Mouse (Mus musculus) bone marrow, adult 2 months (tissue): Measurements from ENCODE around the gene Abca17.

Experiments
- CTCF ChIP-seq: fragments of 200-500 bp; IDR thresholded peaks from 2 replicates; pipeline ENCODE4 v1.5.1; 2011; ENCODE audit warnings: low read length, control low read depth; ENCODE audit not compliant: control insufficient read depth, insufficient read depth
- POLR2A ChIP-seq: fragments of 200-500 bp; IDR thresholded peaks from 2 replicates; pipeline ENCODE4 v1.6.1; 2011; ENCODE audit warnings: low read depth, mild to moderate bottlenecking, control low read depth, low read length, borderline replicate concordance; ENCODE audit not compliant: control insufficient read depth

GRCm38 (mm10) chr17:24346831-24347230 is 4.0 kb downstream of the Abca17 start:
- no peak for TF ChIP-seq POLR2A
- TF ChIP-seq CTCF: no peak
